Mouse (Mus musculus) bone marrow macrophage, adult 2 months (primary cell): ENCODE results near the gene Ahnak2. TPM values are rescaled to one million over a fixed set of nuclear protein-coding genes. Genes with fewer than 3 reads are reported as not detected.

Experiments
- H3K27ac ChIP-seq: 2 replicates; pipeline ENCODE4 v1.5.1; 2012; ENCODE audit warnings: low read depth, low read length; ENCODE audit not compliant: insufficient read depth
- H3K4me1 ChIP-seq: 2 replicates; pipeline ENCODE4 v1.6.1; 2012; ENCODE audit warnings: low read length; ENCODE audit not compliant: control insufficient read depth, insufficient read depth
- H3K4me3 ChIP-seq: 2 replicates; pipeline ENCODE4 v1.5.1; 2012; ENCODE audit warnings: mild to moderate bottlenecking, low read length, moderate library complexity; ENCODE audit not compliant: insufficient read depth
- CTCF ChIP-seq: IDR thresholded peaks from 2 replicates; pipeline ENCODE4 v1.5.1; 2012; ENCODE audit warnings: low read depth, mild to moderate bottlenecking, low read length, moderate library complexity
- POLR2A ChIP-seq: IDR thresholded peaks from 2 replicates; pipeline ENCODE4 v1.6.1; 2012; ENCODE audit warnings: mild to moderate bottlenecking, low read depth, low read length, borderline replicate concordance
- polyA plus RNA-seq: library from polyadenylated mRNA; stranded (reverse); fragments of >200 nt; gene quantifications from 2 replicates; pipeline ENCODE4 v1.2.4, GENCODE M21; 2012; ENCODE audit not compliant: missing spikeins, insufficient read depth, insufficient read length

Ahnak2 gene
- polyA plus RNA-seq, 1 experiment = 27.3 TPM

DNA sequence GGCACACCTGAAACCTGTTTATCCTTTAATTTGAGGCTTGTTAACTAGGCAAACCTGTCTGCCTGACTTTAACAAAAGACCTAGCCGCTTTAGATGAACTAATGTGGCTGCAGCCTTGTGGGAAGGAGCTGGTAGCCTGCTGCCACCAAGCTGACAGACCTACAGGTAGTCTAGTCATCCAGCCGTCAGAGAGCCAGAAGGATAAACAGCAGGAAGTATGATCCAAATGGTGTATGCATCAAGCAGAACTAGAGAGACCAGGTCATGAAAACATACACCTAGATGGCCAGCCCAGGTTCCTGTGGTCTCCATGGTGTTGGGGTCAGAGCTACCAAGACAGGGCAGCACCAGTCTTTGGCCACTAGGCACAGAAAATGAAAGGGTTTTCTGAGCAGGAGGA is 32.6 kb upstream of the Ahnak2 start:
- no peak overlapping the region for H3K27ac ChIP-seq
- no peak overlapping the region for H3K4me3 ChIP-seq
- TF ChIP-seq CTCF (no peak), POLR2A (no peak)
- peaks cover 18% of the 10 kb centered on the region for H3K4me1 ChIP-seq

GRCm38 (mm10) chr12:112833527-112833926 is 31.1 kb upstream of the Ahnak2 start:
- TF ChIP-seq CTCF = no peak
- no peak for TF ChIP-seq POLR2A
- Histone ChIP-seq H3K27ac (peak overlapping the region; percentile 34), H3K4me1 (peaks cover 15% of the 10 kb centered on the region), H3K4me3 (peak overlapping the region; percentile 26; the same call in 1 of the 2 replicates)

GRCm38 (mm10) chr12:112832411-112832810 is 30.0 kb upstream of the Ahnak2 start:
- no peak for TF ChIP-seq CTCF
- no peak for TF ChIP-seq POLR2A
- Histone ChIP-seq H3K4me3 (no peak overlapping the region), H3K27ac (no peak overlapping the region)

DNA sequence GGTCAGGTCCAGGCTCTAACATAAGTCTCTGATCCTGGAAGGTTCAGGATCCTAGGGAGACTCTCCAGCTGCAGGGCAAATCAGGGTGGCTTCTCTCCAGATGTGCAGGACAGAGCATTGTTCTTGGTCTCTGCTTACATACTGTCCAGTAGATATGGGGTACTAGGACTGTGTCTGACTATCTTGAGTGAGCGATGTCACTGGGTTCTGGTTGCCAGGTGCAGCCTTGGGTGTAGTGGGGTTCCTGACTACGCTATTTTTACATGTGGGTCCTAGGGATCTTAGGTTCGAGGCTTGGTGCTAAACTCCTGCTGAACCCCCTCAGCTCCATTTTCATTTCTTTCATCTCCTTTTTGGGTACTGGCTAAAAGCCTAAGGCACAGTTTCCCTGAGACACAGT is 28.1 kb upstream of the Ahnak2 start:
- H3K4me1 ChIP-seq = peaks cover 37% of the 10 kb centered on the region
- TF ChIP-seq POLR2A (no peak), CTCF (no peak)
- peak overlapping the region; percentile 94 for H3K4me3 ChIP-seq
- H3K27ac ChIP-seq = no peak overlapping the region

More at GRCm38 (mm10) chr12:112832411-112832810, 30.0 kb upstream of the Ahnak2 start:
- peaks cover 19% of the 10 kb centered on the region for H3K4me1 ChIP-seq

DNA sequence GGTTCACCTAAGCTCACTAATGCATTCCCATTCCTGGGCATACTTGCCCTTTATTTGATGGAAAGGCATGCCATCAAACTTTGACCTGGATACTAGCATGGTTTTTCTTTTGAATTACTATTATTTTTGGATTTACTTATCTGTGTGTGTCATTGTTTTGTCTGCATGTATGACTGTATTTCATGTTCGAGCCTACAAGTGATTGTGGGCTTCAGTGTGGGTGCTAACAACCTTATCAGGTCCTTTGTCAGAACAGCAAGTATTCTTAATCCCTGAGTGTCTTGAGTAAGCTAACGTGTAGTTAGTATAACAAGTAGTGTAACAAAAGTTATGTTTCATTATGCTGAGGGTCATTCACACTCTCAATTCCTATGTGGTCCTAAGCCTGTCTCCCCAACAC is 27.7 kb upstream of the Ahnak2 start:
- H3K4me3 ChIP-seq = peak overlapping the region; percentile 94
- H3K4me1 ChIP-seq = peaks cover 39% of the 10 kb centered on the region
- no peak for TF ChIP-seq POLR2A
- no peak for TF ChIP-seq CTCF
- peak overlapping the region; percentile 41 for H3K27ac ChIP-seq

GRCm38 (mm10) chr12:112829244-112829864 is 26.9 kb upstream of the Ahnak2 start, which contains the start of gene Cdca4:
Gene Cdca4, minus strand, starts transcription at chr12:112829423.
- peak within 1 kb of the TSS; percentile 98 for H3K4me3 ChIP-seq

GRCm38 (mm10) chr12:112828501-112829243 is 26.2 kb upstream of the Ahnak2 start:
- TF ChIP-seq POLR2A = no peak
- TF ChIP-seq CTCF = no peak
- H3K4me1 ChIP-seq = peaks cover 43% of the 10 kb centered on the region

More at GRCm38 (mm10) chr12:112829244-112829864, 26.9 kb upstream of the Ahnak2 start, which contains the start of gene Cdca4:
- TF ChIP-seq CTCF = no peak
- peak; percentile 66; the same call in 1 of the 2 replicates for TF ChIP-seq POLR2A
- Histone ChIP-seq H3K4me1 (peaks cover 43% of the 10 kb centered on the region), H3K27ac (peak within 1 kb of the TSS; percentile 77)

DNA sequence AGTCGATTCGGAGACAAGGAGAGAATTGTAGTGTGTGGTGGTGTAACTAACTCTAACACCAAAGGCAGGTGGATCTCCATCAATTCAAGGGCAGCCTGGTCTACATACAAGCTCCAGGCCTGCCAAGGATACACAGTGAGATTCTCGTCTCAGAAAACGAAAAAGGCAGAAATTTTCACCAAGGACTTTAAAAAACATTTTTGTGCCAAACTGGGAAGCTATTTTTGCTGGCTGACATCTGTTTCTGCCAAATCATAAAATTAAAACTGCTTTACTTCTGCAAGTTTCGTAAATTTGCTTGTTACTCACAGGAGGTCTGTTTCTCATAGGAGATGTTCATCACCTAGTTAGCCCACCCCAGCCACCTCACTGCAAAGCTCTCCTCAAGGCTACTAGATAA is 23.4 kb upstream of the Ahnak2 start:
- Histone ChIP-seq H3K27ac (no peak overlapping the region), H3K4me1 (peaks cover 46% of the 10 kb centered on the region), H3K4me3 (no peak overlapping the region)
- TF ChIP-seq POLR2A = no peak
- TF ChIP-seq CTCF = no peak

More at GRCm38 (mm10) chr12:112828501-112829243, 26.2 kb upstream of the Ahnak2 start:
- peak overlapping the region; percentile 98 for H3K4me3 ChIP-seq
- H3K27ac ChIP-seq = peak overlapping the region; percentile 77

- Histone ChIP-seq H3K4me3 (no peak overlapping the region), H3K27ac (no peak overlapping the region), H3K4me1 (peaks cover 42% of the 10 kb centered on the region)
- TF ChIP-seq CTCF (no peak), POLR2A (no peak)
Measured at GRCm38 (mm10) chr12:112823221-112823620, 20.8 kb upstream of the Ahnak2 start.

GRCm38 (mm10) chr12:112822676-112823075 is 20.2 kb upstream of the Ahnak2 start:
- TF ChIP-seq POLR2A (no peak), CTCF (no peak)
- no peak overlapping the region for H3K27ac ChIP-seq
- no peak overlapping the region for H3K4me3 ChIP-seq

More at GRCm38 (mm10) chr12:112822676-112823075, 20.2 kb upstream of the Ahnak2 start:
- H3K4me1 ChIP-seq = peaks cover 40% of the 10 kb centered on the region
